Mouse (Mus musculus) lung, postnatal 0 days (tissue): Measurements from ENCODE around the gene Babam2.

Source experiments
- CTCF ChIP-seq: IDR thresholded peaks from 2 replicates; pipeline ENCODE4 v1.5.1; 2016; ENCODE audit warnings: antibody characterized with exemption, mild to moderate bottlenecking
- EP300 ChIP-seq: IDR thresholded peaks from 2 replicates; pipeline ENCODE4 v1.6.1; 2016; ENCODE audit warnings: antibody characterized with exemption, mild to moderate bottlenecking, control low read depth

GRCm38 (mm10) chr5:31983161-31983560 lies 285.7 kb downstream of the Babam2 start:
- TF ChIP-seq CTCF (no peak), EP300 (no peak)
